Mouse (Mus musculus) adrenal gland, adult 10 weeks (tissue): ENCODE data around the gene Zc3h12c. TPM values are rescaled to one million over a fixed set of nuclear protein-coding genes. Genes with fewer than 3 reads are reported as not detected.

ENCODE experiments used
- polyA plus RNA-seq: library from polyadenylated mRNA; stranded (reverse); fragments of 350-450 nt; fragmentation: Illumina TruSeq; extraction: RNeasy Lipid Tissue Mini Kit (QIAGEN cat#74804); gene quantifications from one replicate; pipeline ENCODE4 v1.2.3, GENCODE M21; 2014; ENCODE audit warnings: low read depth, low replicate concordance

The Zc3h12c gene
- polyA plus RNA-seq: 35.2 TPM

DNA sequence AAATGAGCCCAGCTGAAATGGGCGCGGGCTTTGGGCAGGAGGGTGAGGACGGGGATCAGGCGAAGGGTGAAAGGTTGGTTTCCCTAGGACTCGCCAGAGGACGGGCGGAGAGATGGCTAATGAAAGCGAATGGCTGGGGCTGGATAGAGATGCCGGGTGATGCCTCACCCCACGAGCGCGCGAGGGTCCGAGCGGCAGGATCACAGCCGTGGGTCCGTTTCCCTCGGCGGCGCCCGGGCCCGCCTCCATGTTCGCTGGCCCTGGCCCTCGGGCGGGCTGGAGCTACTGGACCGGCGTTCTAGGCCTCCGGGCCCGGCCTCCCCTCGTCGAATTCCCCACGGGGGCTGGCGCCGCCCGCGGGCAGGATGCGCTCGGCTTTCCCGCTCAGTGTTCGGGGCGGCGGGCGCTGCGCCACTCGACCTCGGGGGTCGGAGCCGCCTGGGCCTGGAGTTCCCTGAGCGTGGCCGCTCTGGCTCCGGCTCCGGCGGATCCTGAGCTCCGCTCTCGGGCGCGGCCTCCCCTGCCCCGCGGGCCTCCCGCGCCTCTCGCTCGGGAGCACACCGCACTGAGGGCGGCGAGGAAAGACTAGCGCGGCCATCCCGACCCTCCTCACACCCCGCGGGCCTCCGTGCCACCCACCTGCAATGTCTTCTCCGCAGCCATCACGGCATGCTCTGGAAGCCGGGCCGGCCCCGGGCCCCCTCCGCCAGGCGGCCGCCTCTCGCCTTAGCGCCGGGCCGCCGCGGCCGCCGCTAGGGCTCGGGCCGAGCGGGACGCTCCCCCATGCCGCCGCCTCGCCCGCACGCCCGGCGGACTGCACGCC, at the start of gene Zc3h12c:
TSS of gene Zc3h12c (minus strand) at position 710 of the 823 bp plus-strand sequence.

Other genes starting within 250 kb of the Zc3h12c start
- gene Fdx1, start 205.0 kb downstream of the Zc3h12c start, polyA plus RNA-seq: 783 TPM
- 371 TPM for gene Rdx, start 121.4 kb downstream of the Zc3h12c start, polyA plus RNA-seq